Mouse (Mus musculus) neural tube, embryonic 14.5 days (tissue): ENCODE data around the gene Kntc1. TPM values are rescaled to one million over a fixed set of nuclear protein-coding genes. Genes with fewer than 3 reads are reported as not detected.

ENCODE experiments used
- ATAC-seq: fragments of 200-750 bp; cut with Nextera tagmentation; 2 replicates; pipeline ENCODE4 v1.8.0; 2017; ENCODE audit warnings: low read depth, mild to moderate bottlenecking, moderate TSS enrichment, moderate library complexity
- H3K27ac ChIP-seq: fragments of 300-500 bp; sonication (generic); 2 replicates; pipeline ENCODE4 v1.5.1; 2014; ENCODE audit warnings: low read depth, mild to moderate bottlenecking, control low read depth, low read length, moderate library complexity, mixed read lengths
- H3K27me3 ChIP-seq: fragments of 300-500 bp; sonication (generic); 2 replicates; pipeline ENCODE4 v1.6.1; 2014; ENCODE audit warnings: low read length; ENCODE audit not compliant: control insufficient read depth, insufficient read depth
- H3K36me3 ChIP-seq: fragments of 300-500 bp; sonication (generic); 2 replicates; pipeline ENCODE4 v1.6.1; 2014; ENCODE audit warnings: low read length, mixed read lengths; ENCODE audit not compliant: control insufficient read depth, insufficient read depth
- H3K4me1 ChIP-seq: fragments of 300-500 bp; sonication (generic); 2 replicates; pipeline ENCODE4 v1.6.1; 2014; ENCODE audit warnings: low read length; ENCODE audit not compliant: control insufficient read depth, insufficient read depth
- H3K4me2 ChIP-seq: fragments of 300-500 bp; sonication (generic); 2 replicates; pipeline ENCODE4 v1.6.1; 2014; ENCODE audit warnings: mild to moderate bottlenecking, low read depth, low read length, control low read depth
- H3K4me3 ChIP-seq: fragments of 300-500 bp; sonication (generic); 2 replicates; pipeline ENCODE4 v1.5.1; 2014; ENCODE audit warnings: low read depth, low read length, control low read depth, mixed read lengths
- H3K9ac ChIP-seq: fragments of 300-500 bp; sonication (generic); replicated peaks from 2 replicates; pipeline ENCODE4 v1.6.1; 2014; ENCODE audit warnings: low read depth, mild to moderate bottlenecking, control low read depth, low read length, mixed read lengths
- H3K9me3 ChIP-seq: fragments of 300-500 bp; sonication (generic); 2 replicates; pipeline ENCODE4 v1.6.1; 2016; ENCODE audit warnings: low read length; ENCODE audit not compliant: control insufficient read depth
- WGBS: fragments of 180-500 bp; shearing (Covaris S2); extraction: QIAGEN DNeasy Blood & Tissue Kit; methylation state at CpG from one replicate; pipeline ENCODE4 v1.1.7; 2014; 5-methylcytosine and 5-hydroxymethylcytosine counted together
- polyA plus RNA-seq: library from polyadenylated mRNA; unstranded; fragments of >200 nt; fragmentation: Nextera tagmentation; extraction: Ambion mirVana; gene quantifications from 2 replicates; pipeline ENCODE4 v1.2.1, GENCODE M21; 2014

Kntc1 gene
- polyA plus RNA-seq, 1 experiment from 2014 or later: 4.3 TPM

- H3K4me1 ChIP-seq: no peaks in the 10 kb centered on the region
- no peak overlapping the region for H3K4me3 ChIP-seq
- no peak overlapping the region for H3K27ac ChIP-seq
- no peak for ATAC-seq
- no peak overlapping the region for H3K4me2 ChIP-seq
- H3K9ac ChIP-seq: no peak overlapping the region
- H3K36me3 ChIP-seq: no peaks in the 10 kb centered on the region
- 93% methylated on average over 14 of the region's 14 CpGs for WGBS
- no peaks in the 10 kb centered on the region for H3K9me3 ChIP-seq
- H3K27me3 ChIP-seq: no peaks in the 10 kb centered on the region
These were observed 94.8 kb downstream of the Kntc1 start for GRCm38 (mm10) chr5:123844316-123844715.

DNA sequence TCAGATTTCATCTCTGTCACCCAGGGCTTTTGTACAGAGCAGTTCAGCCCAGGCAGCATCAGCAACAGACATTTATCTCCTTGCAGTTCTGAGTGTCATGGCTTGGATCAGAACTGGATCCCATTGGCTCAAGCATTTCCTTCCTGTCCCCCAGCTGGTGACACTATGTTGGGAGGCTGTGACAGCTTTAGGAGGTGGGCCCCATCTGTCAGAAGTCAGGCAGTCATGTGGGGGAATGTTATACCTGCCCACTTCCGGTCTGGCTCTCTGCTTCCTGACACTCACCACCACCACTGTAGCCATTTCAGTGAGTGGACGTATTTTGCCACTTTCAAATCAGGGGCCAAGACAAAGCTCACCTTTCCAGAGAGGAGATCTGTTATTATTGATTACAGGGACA is 101.9 kb downstream of the Kntc1 start:
- no peak for ATAC-seq
- no peak overlapping the region for H3K9ac ChIP-seq
- 83% methylated on average over 2 of the region's 2 CpGs for WGBS

GRCm38 (mm10) chr5:123853877-123854504 is 104.5 kb downstream of the Kntc1 start:
- H3K9me3 ChIP-seq: no peaks in the 10 kb centered on the region
- H3K27me3 ChIP-seq: no peaks in the 10 kb centered on the region
- no peak for ATAC-seq
- no peaks in the 10 kb centered on the region for H3K4me1 ChIP-seq
- H3K36me3 ChIP-seq: no peaks in the 10 kb centered on the region
- no peak overlapping the region for H3K4me2 ChIP-seq
- no peak overlapping the region for H3K4me3 ChIP-seq
- H3K27ac ChIP-seq: no peak overlapping the region
- no peak overlapping the region for H3K9ac ChIP-seq
- 84% methylated on average over 11 of the region's 11 CpGs for WGBS

More for the DNA sequence above, 101.9 kb downstream of the Kntc1 start:
- Histone ChIP-seq H3K27me3 (no peaks in the 10 kb centered on the region), H3K4me1 (no peaks in the 10 kb centered on the region), H3K36me3 (no peaks in the 10 kb centered on the region), H3K27ac (no peak overlapping the region), H3K9me3 (no peaks in the 10 kb centered on the region), H3K4me2 (no peak overlapping the region), H3K4me3 (no peak overlapping the region)

DNA sequence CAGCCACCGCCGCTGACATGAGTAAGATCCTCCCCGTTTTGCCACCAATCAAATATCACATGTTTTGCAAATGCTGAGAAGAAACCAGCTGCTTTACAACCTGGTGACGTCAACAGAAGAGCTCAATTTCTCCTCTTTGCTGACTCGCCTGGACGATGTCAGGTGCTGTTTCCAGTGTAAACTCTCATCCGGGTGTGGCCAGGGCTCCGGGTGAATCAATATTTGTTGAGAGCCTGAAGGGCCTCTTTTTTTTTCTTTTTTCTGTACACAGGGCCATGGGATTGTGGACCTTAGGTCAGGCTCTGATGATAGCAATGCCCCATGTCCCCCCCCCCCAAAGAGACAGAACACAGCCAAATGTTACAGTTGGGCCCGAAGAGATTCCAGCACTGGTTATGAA is 105.0 kb downstream of the Kntc1 start:
- Histone ChIP-seq H3K9ac (no peak overlapping the region), H3K36me3 (no peaks in the 10 kb centered on the region), H3K4me3 (no peak overlapping the region), H3K27ac (no peak overlapping the region), H3K27me3 (no peaks in the 10 kb centered on the region), H3K4me1 (no peaks in the 10 kb centered on the region), H3K9me3 (no peaks in the 10 kb centered on the region), H3K4me2 (no peak overlapping the region)
- ATAC-seq: no peak
- 93% methylated on average over 9 of the region's 9 CpGs for WGBS

GRCm38 (mm10) chr5:123858798-123859197 is 109.3 kb downstream of the Kntc1 start:
- no peak for ATAC-seq
- Histone ChIP-seq H3K9ac (no peak overlapping the region), H3K4me2 (no peak overlapping the region), H3K4me1 (no peaks in the 10 kb centered on the region), H3K4me3 (no peak overlapping the region), H3K27me3 (no peaks in the 10 kb centered on the region), H3K36me3 (no peaks in the 10 kb centered on the region), H3K27ac (no peak overlapping the region), H3K9me3 (no peaks in the 10 kb centered on the region)
- WGBS: 91% methylated on average over 11 of the region's 11 CpGs

DNA sequence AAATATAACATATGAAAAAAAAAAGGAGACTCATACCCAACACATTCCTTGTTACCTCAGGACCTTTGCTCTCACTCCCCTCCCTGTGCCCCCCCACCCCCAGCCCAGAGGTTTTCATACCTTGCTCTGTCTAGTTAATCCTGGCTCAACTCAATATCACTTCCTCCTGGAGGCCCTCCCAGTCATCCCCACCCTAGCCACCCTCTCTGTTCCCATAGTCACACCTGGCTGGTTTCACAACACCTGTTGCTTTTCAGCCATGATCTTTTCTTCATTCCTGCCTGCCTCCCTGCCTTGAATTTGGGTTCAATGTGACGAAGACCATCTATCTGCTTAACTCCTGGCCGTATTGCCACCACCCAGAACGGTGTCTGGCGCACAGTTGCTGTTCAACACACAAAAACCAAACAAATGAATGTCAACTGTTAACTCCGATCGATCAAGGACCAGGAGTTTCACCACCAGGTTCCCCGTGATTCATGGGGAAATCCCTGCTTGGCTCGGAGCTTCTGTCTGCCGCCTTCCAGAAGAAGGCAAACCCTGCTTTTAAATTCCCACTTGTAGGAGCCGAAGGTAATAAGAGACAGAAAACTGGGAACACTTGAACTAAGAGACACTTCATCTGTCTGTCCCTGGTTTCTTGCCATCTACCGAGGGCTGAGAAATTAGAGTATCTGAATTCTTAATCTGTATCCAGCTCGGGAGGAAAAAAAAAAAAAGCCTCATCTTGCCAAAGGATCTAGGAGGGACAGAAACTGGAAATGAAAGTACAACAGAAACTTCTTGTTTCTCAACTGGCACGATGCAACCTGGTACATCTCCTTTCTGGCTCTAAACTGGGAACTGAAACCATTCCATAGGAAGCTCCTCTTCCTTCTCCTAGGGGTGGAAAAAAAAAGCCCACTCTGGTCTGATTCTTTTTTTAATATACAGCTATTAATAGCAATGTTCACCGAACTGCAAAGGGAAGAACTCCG is 113.1 kb downstream of the Kntc1 start:
- ATAC-seq: no peak
- no peak overlapping the region for H3K4me3 ChIP-seq
- no peaks in the 10 kb centered on the region for H3K36me3 ChIP-seq
- H3K27me3 ChIP-seq: no peaks in the 10 kb centered on the region
- H3K27ac ChIP-seq: no peak overlapping the region
- no peaks in the 10 kb centered on the region for H3K9me3 ChIP-seq
- no peak overlapping the region for H3K9ac ChIP-seq
- H3K4me1 ChIP-seq: no peaks in the 10 kb centered on the region
- WGBS: 87% methylated on average over 15 of the region's 15 CpGs
- H3K4me2 ChIP-seq: no peak overlapping the region

GRCm38 (mm10) chr5:123863934-123864333 is 114.4 kb downstream of the Kntc1 start:
- H3K9ac ChIP-seq: no peak overlapping the region
- H3K27ac ChIP-seq: no peak overlapping the region
- no peaks in the 10 kb centered on the region for H3K27me3 ChIP-seq
- no peaks in the 10 kb centered on the region for H3K9me3 ChIP-seq
- WGBS: 96% methylated on average over 14 of the region's 14 CpGs
- no peaks in the 10 kb centered on the region for H3K4me1 ChIP-seq
- H3K4me3 ChIP-seq: no peak overlapping the region
- no peak for ATAC-seq
- no peak overlapping the region for H3K4me2 ChIP-seq
- no peaks in the 10 kb centered on the region for H3K36me3 ChIP-seq

DNA sequence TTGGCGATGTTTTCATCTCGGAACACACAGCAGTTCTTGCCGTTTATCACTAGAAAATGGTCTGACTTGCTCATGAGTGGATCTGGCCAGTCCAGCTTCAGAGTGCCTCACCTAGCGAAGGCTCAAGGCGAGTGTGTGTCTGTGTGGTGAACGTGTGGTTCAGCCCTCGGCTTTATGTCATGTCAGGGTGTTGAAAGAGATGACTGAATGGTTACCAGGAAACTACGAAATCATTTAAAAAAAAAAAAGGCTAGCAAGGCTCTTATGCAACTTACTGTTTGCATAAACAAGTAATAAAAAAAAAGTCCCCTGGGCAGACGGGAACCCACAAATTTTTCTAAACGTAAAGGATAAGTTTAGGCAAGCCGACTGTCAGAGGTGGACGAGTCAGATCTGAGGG is 115.8 kb downstream of the Kntc1 start, which contains the start of gene Hcar2:
Gene Hcar2, minus strand, starts transcription at position 135 of the 400 bp plus-strand sequence.
- no peak within 1 kb of the TSS for H3K4me2 ChIP-seq
- H3K27ac ChIP-seq: no peak within 1 kb of the TSS
- H3K9ac ChIP-seq: no peak within 1 kb of the TSS
- no peaks in the 10 kb centered on the region for H3K36me3 ChIP-seq
- no peak for ATAC-seq
- H3K9me3 ChIP-seq: no peaks in the 10 kb centered on the region
- no peaks in the 10 kb centered on the region for H3K27me3 ChIP-seq
- no peak within 1 kb of the TSS for H3K4me3 ChIP-seq
- 81% methylated on average over 12 of the region's 12 CpGs for WGBS
- H3K4me1 ChIP-seq: no peaks in the 10 kb centered on the region

GRCm38 (mm10) chr5:123866457-123866856 is 116.9 kb downstream of the Kntc1 start:
- no peak overlapping the region for H3K4me3 ChIP-seq
- no peaks in the 10 kb centered on the region for H3K4me1 ChIP-seq
- no peak overlapping the region for H3K4me2 ChIP-seq
- no peak overlapping the region for H3K27ac ChIP-seq
- no peaks in the 10 kb centered on the region for H3K27me3 ChIP-seq
- 92% methylated on average over 4 of the region's 4 CpGs for WGBS
- H3K36me3 ChIP-seq: no peaks in the 10 kb centered on the region
- H3K9me3 ChIP-seq: no peaks in the 10 kb centered on the region
- ATAC-seq: no peak
- no peak overlapping the region for H3K9ac ChIP-seq
